Mouse (Mus musculus) gastrocnemius, postnatal 25 days (tissue): Measurements from ENCODE around the gene Kcne1. TPM values are rescaled to one million over a fixed set of nuclear protein-coding genes. Genes with fewer than 3 reads are reported as not detected.

Experiments
- DNase-seq: peaks from one replicate; pipeline ENCODE4 v3.0.0; 2022
- total RNA-seq, 2 experiments: library from RNA; stranded (reverse); gene quantifications; 1 replicate in 1 of 2; 2 replicates in 1 of 2; pipeline ENCODE4 v1.2.3; 2021

Gene Kcne1
- total RNA-seq, 2 experiments from 2014 or later: not detected

GRCm38 (mm10) chr16:92305519-92305918, 53.7 kb downstream of the Kcne1 start:
- no peak for DNase-seq

GRCm38 (mm10) chr16:92302506-92302905, 56.8 kb downstream of the Kcne1 start:
- no peak for DNase-seq

- peak; percentile 46 for DNase-seq
Observed at GRCm38 (mm10) chr16:92301989-92302388, 57.3 kb downstream of the Kcne1 start.

GRCm38 (mm10) chr16:92301412-92301806, 57.9 kb downstream of the Kcne1 start:
- DNase-seq: no peak

GRCm38 (mm10) chr16:92300649-92301411, 58.4 kb downstream of the Kcne1 start, which contains the start of gene Smim11:
Gene Smim11, plus strand, starts transcription at chr16:92301286.
- DNase-seq: peak; percentile 91

Other genes starting within 250 kb of the Kcne1 start
- not detected for gene Kcne2, start 67.1 kb downstream of the Kcne1 start, total RNA-seq
- 10 to 100 TPM; 59.4 to 63.3 TPM for gene Smim11, start 58.2 kb downstream of the Kcne1 start, total RNA-seq
- not detected for gene Fam243, start 38.0 kb downstream of the Kcne1 start, total RNA-seq
- gene Rcan1, start 111.4 kb upstream of the Kcne1 start, total RNA-seq: 100 to 1,000 TPM in 1 of 2 experiments, 10 to 100 TPM in 1; 55.0 to 133 TPM
- gene Clic6, start 126.3 kb upstream of the Kcne1 start, total RNA-seq: not detected